29 mouse cellular contexts compared by ENCODE assay signal in genomic region chr6:122755913-122756312, GRCm38 (mm10). TPM values are rescaled to one million over a fixed set of nuclear protein-coding genes. Genes with fewer than 3 reads are reported as not detected.
DNase-seq lines count a peak whose midpoint lies in the region; ATAC-seq and TF ChIP-seq lines count a peak whose summit lies in the region.
"Had no signal": no experiment of that assay in that cellular context is flagged by ENCODE, and none has a peak within 500 bp of the region (broad histone marks: within the 10 kb centered on the region; RNA-seq: fewer than 3 reads in every experiment).

No protein-coding gene starts in this region.

- peak; percentile 57; the same call in 1 of the 2 replicates for ATAC-seq in lung, embryonic 16.5 days (ENCODE audit: low read depth)
- no peak for ATAC-seq in lung, postnatal 0 days
- ATAC-seq in CD4-positive, CD25-positive, alpha-beta regulatory T cell, adult 4 months = peak; percentile 81
- 0 out of 2 replicates have a peak, but pooled peaks have one; percentile 21 for ATAC-seq in granulocyte monocyte progenitor cell, adult 5-6 weeks (replicated peaks; ENCODE audit: poor library complexity, severe bottlenecking)
- ATAC-seq: hindbrain, postnatal 0 days; midbrain, embryonic 15.5 days had no signal

- no peaks in the 10 kb centered on the region for H3K36me3 ChIP-seq in lung, embryonic 16.5 days (ENCODE audit: control insufficient read depth, insufficient read depth, low read length)
- no peaks in the 10 kb centered on the region for H3K36me3 ChIP-seq in lung, postnatal 0 days (ENCODE audit: insufficient read depth, low read length)
- H3K36me3 ChIP-seq: embryonic facial prominence, embryonic 13.5 days; forebrain, embryonic 12.5 days; heart, embryonic 15.5 days; midbrain, embryonic 15.5 days had no signal

- no peak overlapping the region for H3K9ac ChIP-seq in lung, embryonic 16.5 days (ENCODE audit: low read length)
- no peak overlapping the region for H3K9ac ChIP-seq in lung, postnatal 0 days (replicated peaks; ENCODE audit: low read depth)
- H3K9ac ChIP-seq: embryonic facial prominence, embryonic 13.5 days; forebrain, embryonic 12.5 days; heart, embryonic 15.5 days; midbrain, embryonic 15.5 days had no signal

- H3K27ac ChIP-seq in lung, embryonic 16.5 days (ENCODE audit: low read length) = no peak overlapping the region
- H3K27ac ChIP-seq in lung, postnatal 0 days (ENCODE audit: low read length) = no peak overlapping the region
- H3K27ac ChIP-seq in cerebellum, adult 2 months (ENCODE audit: insufficient read depth, low read length) = no peak overlapping the region
- H3K27ac ChIP-seq: embryonic facial prominence, embryonic 13.5 days; forebrain, embryonic 12.5 days; heart, embryonic 15.5 days; hindbrain, postnatal 0 days; midbrain, embryonic 15.5 days; stomach, postnatal 0 days had no signal

- no peak for DNase-seq in lung, postnatal 0 days (ENCODE audit: low spot score)
- DNase-seq in natural killer cell, adult 2 months (ENCODE audit: low spot score in 2 of 2) = peak; percentile 25 to 30
- no peak for DNase-seq in cerebellum, adult 2 months
- no peak for DNase-seq in heart, adult 8-10 months (ENCODE audit: low spot score)
- DNase-seq in right cerebral cortex, adult 2 months (ENCODE audit: low spot score in 2 of 2) = no peak
- DNase-seq: adrenal gland, adult 8-10 months; cerebellum, adult 11-12 months; cerebellum, postnatal 25 days; embryo, embryonic 11 days; gastrocnemius, postnatal 36 days; heart, postnatal 4 days; kidney, adult 11 months; lung, adult 18-20 months; lung, postnatal 4 days; right cerebral cortex, adult 18-20 months had no signal

- TF ChIP-seq CTCF in lung, postnatal 0 days (IDR thresholded peaks at IDR 0.05) = no peak
- TF ChIP-seq CTCF in cerebellum, adult 2 months (IDR thresholded peaks at IDR 0.05; ENCODE audit: borderline replicate concordance, insufficient read depth, low read depth, low read length) = no peak

- H3K4me1 ChIP-seq in lung, embryonic 16.5 days (replicated peaks; ENCODE audit: control insufficient read depth, insufficient read depth, low read length) = no peaks in the 10 kb centered on the region
- no peaks in the 10 kb centered on the region for H3K4me1 ChIP-seq in lung, postnatal 0 days (ENCODE audit: insufficient read depth, low read depth, low read length)
- no peaks in the 10 kb centered on the region for H3K4me1 ChIP-seq in cerebellum, adult 2 months (ENCODE audit: control insufficient read depth, insufficient read depth, low read length)
- H3K4me1 ChIP-seq: embryonic facial prominence, embryonic 13.5 days; forebrain, embryonic 12.5 days had no signal

- no peaks in the 10 kb centered on the region for H3K9me3 ChIP-seq in lung, embryonic 16.5 days (ENCODE audit: control insufficient read depth, low read length)
- no peaks in the 10 kb centered on the region for H3K9me3 ChIP-seq in lung, postnatal 0 days (ENCODE audit: low read length)
- H3K9me3 ChIP-seq: embryonic facial prominence, embryonic 13.5 days; forebrain, embryonic 12.5 days; heart, embryonic 15.5 days; midbrain, embryonic 15.5 days had no signal

- TF ChIP-seq EP300 in lung, postnatal 0 days (IDR thresholded peaks at IDR 0.05) = no peak

- no peak overlapping the region for H3K4me2 ChIP-seq in lung, embryonic 16.5 days (ENCODE audit: low read depth, low read length)
- no peak overlapping the region for H3K4me2 ChIP-seq in lung, postnatal 0 days (replicated peaks; ENCODE audit: low read depth, low read length)
- H3K4me2 ChIP-seq: embryonic facial prominence, embryonic 13.5 days; forebrain, embryonic 12.5 days; heart, embryonic 15.5 days; midbrain, embryonic 15.5 days had no signal

- H3K4me3 ChIP-seq in lung, embryonic 16.5 days (ENCODE audit: low read length) = no peak overlapping the region
- no peak overlapping the region for H3K4me3 ChIP-seq in lung, postnatal 0 days (ENCODE audit: low read depth, low read length)
- H3K4me3 ChIP-seq in cerebellum, adult 2 months (replicated peaks; ENCODE audit: insufficient read depth, low read depth, low read length) = no peak overlapping the region
- H3K4me3 ChIP-seq: embryonic facial prominence, embryonic 13.5 days; erythroblast, embryonic 14.5 days; forebrain, embryonic 12.5 days; heart, embryonic 15.5 days; midbrain, embryonic 15.5 days had no signal

- TF ChIP-seq POLR2A in cerebellum, adult 2 months (IDR thresholded peaks at IDR 0.05; ENCODE audit: borderline replicate concordance, insufficient read depth, low read length) = no peak

- H3K27me3 ChIP-seq in lung, embryonic 16.5 days (ENCODE audit: control insufficient read depth, insufficient read depth, low read depth, low read length) = no peaks in the 10 kb centered on the region
- no peaks in the 10 kb centered on the region for H3K27me3 ChIP-seq in lung, postnatal 0 days (replicated peaks; ENCODE audit: insufficient read depth, low read length)
- no peaks in the 10 kb centered on the region for H3K27me3 ChIP-seq in cerebellum, adult 2 months (ENCODE audit: control insufficient read depth, insufficient read depth, low read length)
- H3K27me3 ChIP-seq: embryonic facial prominence, embryonic 13.5 days; forebrain, embryonic 12.5 days; heart, embryonic 15.5 days; midbrain, embryonic 15.5 days had no signal

- 25% methylated on average over 2 of the region's 2 CpGs for WGBS in lung, embryonic 16.5 days
- 23% methylated on average over 2 of the region's 2 CpGs for WGBS in lung, postnatal 0 days
- WGBS in cerebellum, adult 2 months = 82% methylated on average over 2 of the region's 2 CpGs

RNA-seq across cellular contexts. Expression of gene Slc2a3, which starts 45.5 kb away (rescaled TPM):
- polyA plus RNA-seq in lung, embryonic 16.5 days (2015; fragmentation: Nextera tagmentation; extraction: Ambion mirVana) = 6.9 and 7.5 TPM in 2 replicates
- polyA plus RNA-seq in lung, postnatal 0 days (2015; fragmentation: Nextera tagmentation; extraction: Ambion mirVana) = 3.8 and 5.0 TPM in 2 replicates
- polyA plus RNA-seq in CD4-positive, CD25-positive, alpha-beta regulatory T cell, adult 4 months (2017; shearing (Covaris generic)) = 100 to 1,000 TPM; 103 to 138 TPM
- 4.7 and 6.5 TPM in 2 replicates for total RNA-seq in granulocyte monocyte progenitor cell, adult 5-6 weeks (2014; fragmentation: Nextera tagmentation)
- total RNA-seq in granulocyte monocyte progenitor cell, adult 5-6 weeks (2017) = 8.4 and 8.8 TPM in 2 replicates
- polyA plus RNA-seq in cerebellum, adult 2 months (2012; rRNA removed) = 102 and 112 TPM in 2 replicates
- total RNA-seq in heart, adult 8-10 months (2022) = 1 to 10 TPM; 2.3 to 2.9 (median 2.4) TPM

RNA-seq across cellular contexts. Expression of gene Nanog, which starts 48.6 kb away (rescaled TPM):
- polyA plus RNA-seq in lung, embryonic 16.5 days (2015; fragmentation: Nextera tagmentation; extraction: Ambion mirVana) = 0.28 and 0.54 TPM in 2 replicates
- polyA plus RNA-seq in lung, postnatal 0 days (2015; fragmentation: Nextera tagmentation; extraction: Ambion mirVana) = 0.24 and 0.36 TPM in 2 replicates
- under 1 TPM in 1 of 2 experiments, not detected in 1; 0.22 TPM for polyA plus RNA-seq in CD4-positive, CD25-positive, alpha-beta regulatory T cell, adult 4 months (2017; shearing (Covaris generic))
- not detected in 2 replicates for total RNA-seq in granulocyte monocyte progenitor cell, adult 5-6 weeks (2014; fragmentation: Nextera tagmentation)
- not detected in 2 replicates for total RNA-seq in granulocyte monocyte progenitor cell, adult 5-6 weeks (2017)
- polyA plus RNA-seq in cerebellum, adult 2 months (2012; rRNA removed) = 0.07 and 0.13 TPM in 2 replicates
- not detected for total RNA-seq in heart, adult 8-10 months (2022)
- total RNA-seq: adrenal gland, adult 8-10 months; gastrocnemius, adult 18-20 months; gastrocnemius, postnatal 36 days; hindbrain, postnatal 0 days; layer of hippocampus, postnatal 14 days; liver, adult 2 months had no signal
- polyA plus RNA-seq: erythroblast, embryonic 14.5 days; liver, adult 2 months; small intestine, adult 2 months had no signal

Comparison
In these comparisons a context has a peak if more than half of its experiments do, and no peak if none do; other contexts are left out.
1. DNase-seq: peak in natural killer cell, adult 2 months (2 of 2); none in lung, postnatal 0 days (single experiment), cerebellum, adult 2 months (0 of 2), heart, adult 8-10 months (single experiment) and right cerebral cortex, adult 2 months (0 of 2).
2. RNA of gene Slc2a3, which starts 45.5 kb away (polyA plus RNA-seq): 103 to 138 TPM in CD4-positive, CD25-positive, alpha-beta regulatory T cell, adult 4 months and 102 to 112 TPM in cerebellum, adult 2 months; 6.9 to 7.5 TPM in lung, embryonic 16.5 days and 3.8 to 5.0 TPM in lung, postnatal 0 days; every median in the first group is over 10 times any median in the second.